Mouse (Mus musculus) neural tube, embryonic 14.5 days (tissue): ENCODE data around the gene Ghr. TPM values are rescaled to one million over a fixed set of nuclear protein-coding genes. Genes with fewer than 3 reads are reported as not detected.

ENCODE experiments used
- ATAC-seq: fragments of 200-750 bp; cut with Nextera tagmentation; 2 replicates; pipeline ENCODE4 v1.8.0; 2017; ENCODE audit warnings: low read depth, mild to moderate bottlenecking, moderate TSS enrichment, moderate library complexity
- H3K27ac ChIP-seq: fragments of 300-500 bp; sonication (generic); 2 replicates; pipeline ENCODE4 v1.5.1; 2014; ENCODE audit warnings: low read depth, mild to moderate bottlenecking, control low read depth, low read length, moderate library complexity, mixed read lengths
- H3K27me3 ChIP-seq: fragments of 300-500 bp; sonication (generic); 2 replicates; pipeline ENCODE4 v1.6.1; 2014; ENCODE audit warnings: low read length; ENCODE audit not compliant: control insufficient read depth, insufficient read depth
- H3K36me3 ChIP-seq: fragments of 300-500 bp; sonication (generic); 2 replicates; pipeline ENCODE4 v1.6.1; 2014; ENCODE audit warnings: low read length, mixed read lengths; ENCODE audit not compliant: control insufficient read depth, insufficient read depth
- H3K4me1 ChIP-seq: fragments of 300-500 bp; sonication (generic); 2 replicates; pipeline ENCODE4 v1.6.1; 2014; ENCODE audit warnings: low read length; ENCODE audit not compliant: control insufficient read depth, insufficient read depth
- H3K4me2 ChIP-seq: fragments of 300-500 bp; sonication (generic); 2 replicates; pipeline ENCODE4 v1.6.1; 2014; ENCODE audit warnings: mild to moderate bottlenecking, low read depth, low read length, control low read depth
- H3K4me3 ChIP-seq: fragments of 300-500 bp; sonication (generic); 2 replicates; pipeline ENCODE4 v1.5.1; 2014; ENCODE audit warnings: low read depth, low read length, control low read depth, mixed read lengths
- H3K9ac ChIP-seq: fragments of 300-500 bp; sonication (generic); replicated peaks from 2 replicates; pipeline ENCODE4 v1.6.1; 2014; ENCODE audit warnings: low read depth, mild to moderate bottlenecking, control low read depth, low read length, mixed read lengths
- H3K9me3 ChIP-seq: fragments of 300-500 bp; sonication (generic); 2 replicates; pipeline ENCODE4 v1.6.1; 2016; ENCODE audit warnings: low read length; ENCODE audit not compliant: control insufficient read depth
- WGBS: fragments of 180-500 bp; shearing (Covaris S2); extraction: QIAGEN DNeasy Blood & Tissue Kit; methylation state at CpG from one replicate; pipeline ENCODE4 v1.1.7; 2014; 5-methylcytosine and 5-hydroxymethylcytosine counted together
- polyA plus RNA-seq: library from polyadenylated mRNA; unstranded; fragments of >200 nt; fragmentation: Nextera tagmentation; extraction: Ambion mirVana; gene quantifications from 2 replicates; pipeline ENCODE4 v1.2.1, GENCODE M21; 2014

Ghr gene
- polyA plus RNA-seq, 1 experiment from 2014 or later: 9.8 TPM

- no peaks in the 10 kb centered on the region for H3K9me3 ChIP-seq
- H3K4me2 ChIP-seq: no peak overlapping the region
- H3K27ac ChIP-seq: no peak overlapping the region
- no peaks in the 10 kb centered on the region for H3K36me3 ChIP-seq
- 88% methylated on average over 5 of the region's 5 CpGs for WGBS
- no peak overlapping the region for H3K4me3 ChIP-seq
- peaks cover 3% of the 10 kb centered on the region; the same call in 1 of the 2 replicates for H3K4me1 ChIP-seq
- H3K9ac ChIP-seq: no peak overlapping the region
- no peaks in the 10 kb centered on the region for H3K27me3 ChIP-seq
- ATAC-seq: no peak
These were observed 78.6 kb downstream of the Ghr start for GRCm38 (mm10) chr15:3504700-3505099.

GRCm38 (mm10) chr15:3501683-3502082 lies 81.6 kb downstream of the Ghr start:
- WGBS: 81% methylated on average over 3 of the region's 3 CpGs
- no peaks in the 10 kb centered on the region for H3K9me3 ChIP-seq

GRCm38 (mm10) chr15:3499020-3499419 lies 84.3 kb downstream of the Ghr start:
- no peaks in the 10 kb centered on the region for H3K36me3 ChIP-seq
- H3K4me2 ChIP-seq: no peak overlapping the region
- no peak overlapping the region for H3K27ac ChIP-seq
- 88% methylated on average over 1 of the region's 1 CpGs for WGBS
- no peaks in the 10 kb centered on the region for H3K27me3 ChIP-seq
- no peak for ATAC-seq
- H3K9me3 ChIP-seq: no peaks in the 10 kb centered on the region
- H3K4me3 ChIP-seq: no peak overlapping the region
- no peak overlapping the region for H3K9ac ChIP-seq
- H3K4me1 ChIP-seq: no peaks in the 10 kb centered on the region

More at GRCm38 (mm10) chr15:3501683-3502082, 81.6 kb downstream of the Ghr start:
- Histone ChIP-seq H3K4me2 (no peak overlapping the region), H3K36me3 (no peaks in the 10 kb centered on the region), H3K4me1 (no peaks in the 10 kb centered on the region), H3K27ac (no peak overlapping the region), H3K27me3 (no peaks in the 10 kb centered on the region), H3K9ac (no peak overlapping the region), H3K4me3 (no peak overlapping the region)
- ATAC-seq: no peak

GRCm38 (mm10) chr15:3497946-3498580 lies 85.2 kb downstream of the Ghr start:
- Histone ChIP-seq H3K36me3 (no peaks in the 10 kb centered on the region), H3K27ac (no peak overlapping the region), H3K4me3 (no peak overlapping the region), H3K4me1 (no peaks in the 10 kb centered on the region), H3K9me3 (no peaks in the 10 kb centered on the region), H3K27me3 (no peaks in the 10 kb centered on the region), H3K4me2 (no peak overlapping the region), H3K9ac (no peak overlapping the region)
- WGBS: 71% methylated on average over 9 of the region's 9 CpGs
- no peak for ATAC-seq

- H3K27me3 ChIP-seq: no peaks in the 10 kb centered on the region
- no peaks in the 10 kb centered on the region for H3K4me1 ChIP-seq
- no peaks in the 10 kb centered on the region for H3K9me3 ChIP-seq
- no peak overlapping the region for H3K4me3 ChIP-seq
- H3K9ac ChIP-seq: no peak overlapping the region
- H3K36me3 ChIP-seq: no peaks in the 10 kb centered on the region
- no peak for ATAC-seq
- H3K27ac ChIP-seq: no peak overlapping the region
- no peak overlapping the region for H3K4me2 ChIP-seq
- WGBS: 88% methylated on average over 3 of the region's 3 CpGs
These were observed 92.4 kb downstream of the Ghr start for GRCm38 (mm10) chr15:3490868-3491267.

- Histone ChIP-seq H3K4me2 (no peak overlapping the region), H3K4me1 (no peaks in the 10 kb centered on the region), H3K27ac (no peak overlapping the region), H3K27me3 (no peaks in the 10 kb centered on the region), H3K4me3 (no peak overlapping the region), H3K9ac (no peak overlapping the region), H3K36me3 (no peaks in the 10 kb centered on the region), H3K9me3 (no peaks in the 10 kb centered on the region)
- 74% methylated on average over 2 of the region's 2 CpGs for WGBS
- ATAC-seq: no peak
These were observed 93.3 kb downstream of the Ghr start for GRCm38 (mm10) chr15:3490011-3490410.

- Histone ChIP-seq H3K36me3 (no peaks in the 10 kb centered on the region), H3K4me2 (no peak overlapping the region), H3K4me3 (no peak overlapping the region), H3K27ac (no peak overlapping the region), H3K9ac (no peak overlapping the region), H3K4me1 (no peaks in the 10 kb centered on the region), H3K27me3 (no peaks in the 10 kb centered on the region), H3K9me3 (no peaks in the 10 kb centered on the region)
- ATAC-seq: no peak
These were observed 94.1 kb downstream of the Ghr start for GRCm38 (mm10) chr15:3489180-3489579.

- no peaks in the 10 kb centered on the region for H3K4me1 ChIP-seq
- WGBS: 92% methylated on average over 3 of the region's 3 CpGs
- H3K27me3 ChIP-seq: no peaks in the 10 kb centered on the region
- H3K4me3 ChIP-seq: no peak overlapping the region
- no peak for ATAC-seq
- no peak overlapping the region for H3K9ac ChIP-seq
- H3K27ac ChIP-seq: no peak overlapping the region
- H3K9me3 ChIP-seq: no peaks in the 10 kb centered on the region
- H3K36me3 ChIP-seq: no peaks in the 10 kb centered on the region
- H3K4me2 ChIP-seq: no peak overlapping the region
These were observed 94.7 kb downstream of the Ghr start for GRCm38 (mm10) chr15:3488601-3489000.

GRCm38 (mm10) chr15:3486691-3487090 lies 96.6 kb downstream of the Ghr start:
- Histone ChIP-seq H3K36me3 (no peaks in the 10 kb centered on the region), H3K9me3 (no peaks in the 10 kb centered on the region), H3K4me3 (no peak overlapping the region), H3K4me1 (no peaks in the 10 kb centered on the region), H3K27ac (no peak overlapping the region), H3K4me2 (no peak overlapping the region), H3K9ac (no peak overlapping the region), H3K27me3 (no peaks in the 10 kb centered on the region)
- 87% methylated on average over 5 of the region's 5 CpGs for WGBS
- ATAC-seq: no peak
